In genomic region chr11:120719841-120720376, GRCm38 (mm10) we compare ENCODE assay signal across 12 mouse cellular contexts. TPM values are rescaled to one million over a fixed set of nuclear protein-coding genes. Genes with fewer than 3 reads are reported as not detected.
A peak's percentile ranks its signal among the peaks of the same experiment; 100 is the strongest.
DNase-seq lines count a peak whose midpoint lies in the region; ATAC-seq and TF ChIP-seq lines count a peak whose summit lies in the region.
"Had no signal": no experiment of that assay in that cellular context is flagged by ENCODE, and none has a peak within 500 bp of the region (broad histone marks: within the 10 kb centered on the region; RNA-seq: fewer than 3 reads in every experiment).

No protein-coding gene starts in this region.

- no peak for ATAC-seq in forebrain, embryonic 15.5 days (replicated peaks)
- no peak for ATAC-seq in forebrain, embryonic 11.5 days (replicated peaks; ENCODE audit: low FRiP score)
- no peak for ATAC-seq in hindbrain, postnatal 0 days
- no peak for ATAC-seq in hindbrain, embryonic 13.5 days (ENCODE audit: low FRiP score)

- 87% methylated on average over 13 of the region's 13 CpGs for WGBS in forebrain, embryonic 15.5 days
- WGBS in forebrain, embryonic 11.5 days, result 85% methylated on average over 13 of the region's 13 CpGs
- whole genome bisulfite sequencing in hindbrain, postnatal 0 days, result 88% methylated on average over 13 of the region's 13 CpGs
- 90% methylated on average over 13 of the region's 13 CpGs for WGBS in hindbrain, embryonic 13.5 days

- H3K4me3 ChIP-seq in forebrain, embryonic 15.5 days, result no peak overlapping the region
- H3K4me3 ChIP-seq in forebrain, embryonic 11.5 days (ENCODE audit: low read depth, low read length), result no peak overlapping the region
- no peak overlapping the region for H3K4me3 ChIP-seq in hindbrain, postnatal 0 days (ENCODE audit: low read length)
- H3K4me3 ChIP-seq in hindbrain, embryonic 13.5 days, result no peak overlapping the region
- H3K4me3 ChIP-seq: myocyte had no signal

- no peak overlapping the region for H3K9ac ChIP-seq in forebrain, embryonic 15.5 days (replicated peaks)
- H3K9ac ChIP-seq in forebrain, embryonic 11.5 days (ENCODE audit: low read length), result no peak overlapping the region
- no peak overlapping the region for H3K9ac ChIP-seq in hindbrain, postnatal 0 days (replicated peaks; ENCODE audit: low read length)
- H3K9ac ChIP-seq in hindbrain, embryonic 13.5 days, result no peak overlapping the region

- no peak for DNase-seq in forebrain, embryonic 11.5 days (ENCODE audit: low spot score)
- no peak for DNase-seq in hindbrain, postnatal 0 days (ENCODE audit: low spot score)
- DNase-seq in right cerebral cortex, postnatal 14 days, result peak; percentile 12
- DNase-seq in right cerebral cortex, postnatal 4 days, result no peak
- DNase-seq in liver, result no peak

- no peaks in the 10 kb centered on the region for H3K27me3 ChIP-seq in forebrain, embryonic 15.5 days
- peaks cover 10% of the 10 kb centered on the region for H3K27me3 ChIP-seq in forebrain, embryonic 11.5 days (ENCODE audit: control insufficient read depth, insufficient read depth, low read length)
- no peaks in the 10 kb centered on the region for H3K27me3 ChIP-seq in hindbrain, postnatal 0 days (ENCODE audit: insufficient read depth, low read length)
- H3K27me3 ChIP-seq in hindbrain, embryonic 13.5 days, result peaks cover 17% of the 10 kb centered on the region; the same call in 1 of the 2 replicates

- no peak for TF ChIP-seq CTCF in hindbrain, postnatal 0 days (IDR thresholded peaks at IDR 0.05; ENCODE audit: low read depth)

- no peaks in the 10 kb centered on the region for H3K9me3 ChIP-seq in forebrain, embryonic 15.5 days
- H3K9me3 ChIP-seq in forebrain, embryonic 11.5 days (ENCODE audit: control insufficient read depth, low read length), result no peaks in the 10 kb centered on the region
- no peaks in the 10 kb centered on the region for H3K9me3 ChIP-seq in hindbrain, postnatal 0 days (ENCODE audit: low read length)
- H3K9me3 ChIP-seq in hindbrain, embryonic 13.5 days, result no peaks in the 10 kb centered on the region
- H3K9me3 ChIP-seq: heart, embryonic 15.5 days; kidney, embryonic 15.5 days had no signal

- no peak overlapping the region for H3K27ac ChIP-seq in forebrain, embryonic 15.5 days (replicated peaks)
- H3K27ac ChIP-seq in forebrain, embryonic 11.5 days (ENCODE audit: low read depth, low read length), result no peak overlapping the region
- H3K27ac ChIP-seq in hindbrain, postnatal 0 days, result no peak overlapping the region
- H3K27ac ChIP-seq in hindbrain, embryonic 13.5 days, result no peak overlapping the region
- H3K27ac ChIP-seq: heart, embryonic 15.5 days; kidney, embryonic 15.5 days had no signal

- H3K36me3 ChIP-seq in forebrain, embryonic 15.5 days, result peaks cover 24% of the 10 kb centered on the region
- H3K36me3 ChIP-seq in forebrain, embryonic 11.5 days (ENCODE audit: control insufficient read depth, insufficient read depth, low read length), result no peaks in the 10 kb centered on the region; the same call in none of the 2 replicates
- H3K36me3 ChIP-seq in hindbrain, postnatal 0 days (ENCODE audit: insufficient read depth, low read length), result peaks cover 5% of the 10 kb centered on the region; the same call in 1 of the 2 replicates
- peaks cover 50% of the 10 kb centered on the region for H3K36me3 ChIP-seq in hindbrain, embryonic 13.5 days

- H3K4me2 ChIP-seq in forebrain, embryonic 15.5 days (replicated peaks), result 0 out of 2 replicates have a peak overlapping the region, but pooled peaks have one; percentile 96
- H3K4me2 ChIP-seq in forebrain, embryonic 11.5 days (ENCODE audit: low read depth, low read length, severe bottlenecking), result no peak overlapping the region
- H3K4me2 ChIP-seq in hindbrain, postnatal 0 days (ENCODE audit: low read depth, low read length), result 0 out of 2 replicates have a peak overlapping the region, but pooled peaks have one; percentile 85
- no peak overlapping the region; the same call in 1 of the 2 replicates for H3K4me2 ChIP-seq in hindbrain, embryonic 13.5 days

- peaks cover 30% of the 10 kb centered on the region for H3K4me1 ChIP-seq in forebrain, embryonic 15.5 days
- peaks cover 9% of the 10 kb centered on the region for H3K4me1 ChIP-seq in forebrain, embryonic 11.5 days (replicated peaks; ENCODE audit: control insufficient read depth, insufficient read depth, low read length)
- H3K4me1 ChIP-seq in hindbrain, postnatal 0 days (ENCODE audit: insufficient read depth, low read length), result 0 out of 2 replicates have a peak, but pooled peaks cover 2% of the 10 kb centered on the region
- H3K4me1 ChIP-seq in hindbrain, embryonic 13.5 days (replicated peaks), result peaks cover 38% of the 10 kb centered on the region

RNA-seq across cellular contexts. Expression of gene Rac3, which starts 1.4 kb away (rescaled TPM):
- polyA plus RNA-seq in forebrain, embryonic 15.5 days (2015; fragmentation: Nextera tagmentation; extraction: Ambion mirVana), result 245 and 251 TPM in 2 replicates
- polyA plus RNA-seq in forebrain, embryonic 11.5 days (2014; fragmentation: Nextera tagmentation; extraction: Ambion mirVana), result 7.5 and 10.6 TPM in 2 replicates
- total RNA-seq in hindbrain, postnatal 0 days (2014; rRNA removed), result 669 and 698 TPM in 2 replicates
- 593 and 639 TPM in 2 replicates for polyA plus RNA-seq in hindbrain, postnatal 0 days (2015; fragmentation: Nextera tagmentation; extraction: Ambion mirVana)
- 272 and 278 TPM in 2 replicates for polyA plus RNA-seq in hindbrain, embryonic 13.5 days (2015; fragmentation: Nextera tagmentation; extraction: Ambion mirVana)
- total RNA-seq: hematopoietic stem cell, adult 5-6 weeks had no signal

RNA-seq across cellular contexts. Expression of gene Lrrc45, which starts 6.2 kb away (rescaled TPM):
- 94.1 and 94.8 TPM in 2 replicates for polyA plus RNA-seq in forebrain, embryonic 15.5 days (2015; fragmentation: Nextera tagmentation; extraction: Ambion mirVana)
- polyA plus RNA-seq in forebrain, embryonic 11.5 days (2014; fragmentation: Nextera tagmentation; extraction: Ambion mirVana), result 53.3 and 54.4 TPM in 2 replicates
- 35.4 and 49.1 TPM in 2 replicates for total RNA-seq in hindbrain, postnatal 0 days (2014; rRNA removed)
- 41.7 and 44.3 TPM in 2 replicates for polyA plus RNA-seq in hindbrain, postnatal 0 days (2015; fragmentation: Nextera tagmentation; extraction: Ambion mirVana)
- polyA plus RNA-seq in hindbrain, embryonic 13.5 days (2015; fragmentation: Nextera tagmentation; extraction: Ambion mirVana), result 67.9 and 73.1 TPM in 2 replicates

RNA-seq across cellular contexts. Expression of gene Cenpx, which starts 6.4 kb away (rescaled TPM):
- polyA plus RNA-seq in forebrain, embryonic 15.5 days (2015; fragmentation: Nextera tagmentation; extraction: Ambion mirVana), result 97.9 and 103 TPM in 2 replicates
- polyA plus RNA-seq in forebrain, embryonic 11.5 days (2014; fragmentation: Nextera tagmentation; extraction: Ambion mirVana), result 121 and 130 TPM in 2 replicates
- 57.6 and 78.6 TPM in 2 replicates for total RNA-seq in hindbrain, postnatal 0 days (2014; rRNA removed)
- 99.7 and 100 TPM in 2 replicates for polyA plus RNA-seq in hindbrain, postnatal 0 days (2015; fragmentation: Nextera tagmentation; extraction: Ambion mirVana)
- polyA plus RNA-seq in hindbrain, embryonic 13.5 days (2015; fragmentation: Nextera tagmentation; extraction: Ambion mirVana), result 103 and 113 TPM in 2 replicates

RNA-seq across cellular contexts. Expression of gene Dcxr, which starts 7.2 kb away (rescaled TPM):
- polyA plus RNA-seq in forebrain, embryonic 15.5 days (2015; fragmentation: Nextera tagmentation; extraction: Ambion mirVana), result 9.0 and 9.3 TPM in 2 replicates
- 10.8 and 11.8 TPM in 2 replicates for polyA plus RNA-seq in forebrain, embryonic 11.5 days (2014; fragmentation: Nextera tagmentation; extraction: Ambion mirVana)
- 16.1 and 17.6 TPM in 2 replicates for total RNA-seq in hindbrain, postnatal 0 days (2014; rRNA removed)
- 20.2 and 21.3 TPM in 2 replicates for polyA plus RNA-seq in hindbrain, postnatal 0 days (2015; fragmentation: Nextera tagmentation; extraction: Ambion mirVana)
- polyA plus RNA-seq in hindbrain, embryonic 13.5 days (2015; fragmentation: Nextera tagmentation; extraction: Ambion mirVana), result 9.7 and 12.1 TPM in 2 replicates

RNA-seq across cellular contexts. Expression of gene Cbr2, which starts 12.0 kb away (rescaled TPM):
- polyA plus RNA-seq in forebrain, embryonic 15.5 days (2015; fragmentation: Nextera tagmentation; extraction: Ambion mirVana), result 0.64 and 0.69 TPM in 2 replicates
- polyA plus RNA-seq in forebrain, embryonic 11.5 days (2014; fragmentation: Nextera tagmentation; extraction: Ambion mirVana), result 1.8 TPM in 1 of 2 replicates, not detected in the other
- total RNA-seq in hindbrain, postnatal 0 days (2014; rRNA removed), result 4.7 and 6.1 TPM in 2 replicates
- polyA plus RNA-seq in hindbrain, postnatal 0 days (2015; fragmentation: Nextera tagmentation; extraction: Ambion mirVana), result 3.5 and 4.0 TPM in 2 replicates
- polyA plus RNA-seq in hindbrain, embryonic 13.5 days (2015; fragmentation: Nextera tagmentation; extraction: Ambion mirVana), result 0.49 TPM in 1 of 2 replicates, not detected in the other
- total RNA-seq: hematopoietic stem cell, adult 5-6 weeks; liver, adult 2 months had no signal

Comparison
In these comparisons a context has a peak if more than half of its experiments do, and no peak if none do; other contexts are left out.
1. H3K4me2 ChIP-seq: peak in forebrain, embryonic 15.5 days (single experiment) and hindbrain, postnatal 0 days (single experiment); none in forebrain, embryonic 11.5 days (single experiment) and hindbrain, embryonic 13.5 days (single experiment).
2. RNA of gene Rac3, which starts 1.4 kb away (polyA plus RNA-seq): 593 to 639 TPM in hindbrain, postnatal 0 days, 272 to 278 TPM in hindbrain, embryonic 13.5 days and 245 to 251 TPM in forebrain, embryonic 15.5 days; 7.5 to 10.6 TPM in forebrain, embryonic 11.5 days; every median in the first group is over 10 times any median in the second.